Mouse (Mus musculus) embryo, embryonic 11 days (tissue): ENCODE data around the gene Pltp.

Source experiments
- DNase-seq: peaks from one replicate; pipeline ENCODE4 v3.0.0-alpha.2; 2015

Pltp gene

DNA sequence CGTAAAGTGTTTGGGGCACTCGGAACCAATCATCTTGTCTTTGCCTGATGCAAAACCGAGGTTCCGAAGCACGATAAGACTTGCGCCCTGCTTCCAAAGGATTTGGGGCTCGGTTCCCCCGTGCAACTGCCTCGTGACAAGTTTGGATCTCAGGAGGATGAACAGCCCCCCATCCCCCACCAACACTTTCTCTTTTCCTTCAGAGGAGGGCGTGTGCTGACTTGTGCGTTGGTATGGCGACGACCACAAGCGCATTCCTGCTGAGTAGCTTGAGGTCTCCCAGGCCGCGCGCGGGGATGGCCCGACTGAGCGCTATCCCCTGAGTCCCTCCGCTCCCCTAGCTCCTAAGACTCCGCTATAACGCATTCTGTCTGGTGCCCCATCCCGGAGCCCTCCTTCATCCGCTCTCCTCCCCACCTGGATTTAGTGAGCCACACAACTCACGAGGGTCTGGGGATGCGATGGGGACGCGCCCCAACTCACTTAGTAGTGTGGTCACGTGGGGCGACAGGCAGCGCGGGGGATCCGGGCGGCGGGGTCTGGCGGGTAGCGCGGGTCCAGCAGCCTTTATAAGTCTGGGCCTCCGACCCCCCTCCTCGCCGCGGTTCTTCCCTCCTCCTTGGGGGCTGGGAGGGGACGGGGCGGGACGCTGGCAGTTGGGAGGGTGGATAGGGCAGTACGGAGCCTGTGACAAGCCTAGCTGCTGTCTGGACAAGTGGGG lies at the start of gene Pltp:
Gene Pltp (minus strand): TSS at position 611 of the 721 bp plus-strand sequence.
- peak; percentile 84 for DNase-seq

DNA sequence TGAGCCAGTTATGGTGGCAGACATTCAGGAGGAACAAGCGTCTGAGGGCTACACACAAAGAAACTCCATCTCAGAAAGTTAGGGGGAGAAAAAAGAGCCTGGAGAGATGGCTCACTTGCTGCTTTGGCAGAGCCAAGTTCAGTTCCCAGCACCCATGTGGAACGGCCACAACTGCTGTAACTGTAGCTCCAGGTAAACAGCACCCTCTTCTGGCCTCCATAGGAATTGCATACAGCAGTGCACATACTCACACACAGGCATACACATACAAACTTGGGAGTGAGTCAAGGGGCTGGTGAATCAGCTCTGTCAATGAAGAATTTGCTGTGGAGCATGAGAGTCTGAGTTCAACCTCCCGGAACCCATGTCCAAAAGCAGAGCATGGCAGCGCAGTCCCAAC lies 48.6 kb upstream of the Pltp start:
- no peak for DNase-seq

DNA sequence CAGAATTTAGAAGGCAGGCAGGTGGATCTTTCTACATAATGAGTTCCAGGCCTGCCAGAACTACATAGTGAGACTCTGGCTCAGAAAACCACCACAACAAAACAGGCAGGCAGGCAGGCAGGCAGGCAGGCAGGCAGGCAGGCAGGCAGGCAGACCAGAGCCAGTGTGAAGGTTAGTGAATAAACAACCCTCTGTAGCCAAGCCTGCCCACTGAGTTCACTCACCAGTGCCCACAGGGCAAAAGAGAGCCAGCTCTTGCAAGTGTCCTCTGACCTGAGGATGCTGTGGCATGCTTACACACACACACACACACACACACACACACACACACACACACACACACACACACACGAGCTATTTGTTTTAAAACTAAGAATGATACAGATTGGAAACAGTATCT lies 46.0 kb upstream of the Pltp start:
- DNase-seq: no peak

DNA sequence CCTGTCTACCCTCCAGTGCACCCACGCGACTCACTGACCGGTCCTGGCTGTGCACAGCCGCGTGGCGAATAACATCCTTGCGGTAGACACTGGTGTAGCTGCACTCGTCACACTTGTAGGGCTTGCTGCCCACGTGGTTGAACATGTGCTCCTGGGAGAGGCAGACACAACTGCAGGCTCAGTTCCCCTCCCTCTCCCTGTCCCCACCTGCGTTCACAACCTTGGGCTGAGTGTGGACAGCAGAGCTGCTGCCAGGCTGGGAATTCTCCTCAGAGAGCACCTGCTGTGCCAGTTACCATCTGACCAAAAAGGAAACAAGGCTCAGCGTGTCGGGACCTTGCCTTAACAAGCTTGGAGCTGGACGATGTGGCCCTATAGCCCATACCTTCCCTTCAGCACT lies 43.9 kb upstream of the Pltp start:
- no peak for DNase-seq

DNA sequence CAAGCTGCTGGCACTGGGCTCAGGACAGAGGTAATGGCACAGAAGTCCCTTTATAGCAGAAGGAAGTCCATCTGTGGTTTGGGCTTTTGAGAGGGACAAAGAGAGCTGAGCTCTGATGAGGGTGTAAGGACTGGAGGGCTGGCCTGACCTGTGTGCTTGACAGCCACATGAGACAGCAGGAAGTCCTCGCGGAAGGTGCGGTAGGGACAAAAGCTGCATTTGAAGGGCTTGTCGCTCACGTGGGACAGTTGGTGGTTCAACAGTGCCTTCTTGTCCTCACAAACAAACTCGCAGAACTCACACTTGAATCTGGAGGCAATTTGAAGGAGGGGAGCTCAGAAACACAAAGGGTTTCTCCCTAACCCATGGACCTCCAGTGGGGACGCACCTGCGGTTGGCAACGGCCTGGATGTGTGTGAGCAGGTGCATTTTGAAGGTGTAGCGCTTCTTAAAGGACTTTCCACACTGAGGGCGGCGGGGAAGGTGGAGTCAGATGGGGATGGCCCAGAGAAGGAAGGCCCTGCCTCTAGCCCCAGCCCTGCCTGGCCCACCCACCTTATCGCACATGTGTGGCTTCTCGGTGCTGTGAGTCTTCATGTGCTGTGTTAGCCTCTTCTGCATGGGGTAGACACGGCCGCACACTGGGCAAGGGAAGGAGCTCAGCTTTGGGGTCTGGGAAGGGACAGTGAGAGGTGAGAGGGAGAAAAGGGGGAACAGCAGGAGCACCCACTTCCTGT lies 42.4 kb upstream of the Pltp start:
- no peak for DNase-seq

DNA sequence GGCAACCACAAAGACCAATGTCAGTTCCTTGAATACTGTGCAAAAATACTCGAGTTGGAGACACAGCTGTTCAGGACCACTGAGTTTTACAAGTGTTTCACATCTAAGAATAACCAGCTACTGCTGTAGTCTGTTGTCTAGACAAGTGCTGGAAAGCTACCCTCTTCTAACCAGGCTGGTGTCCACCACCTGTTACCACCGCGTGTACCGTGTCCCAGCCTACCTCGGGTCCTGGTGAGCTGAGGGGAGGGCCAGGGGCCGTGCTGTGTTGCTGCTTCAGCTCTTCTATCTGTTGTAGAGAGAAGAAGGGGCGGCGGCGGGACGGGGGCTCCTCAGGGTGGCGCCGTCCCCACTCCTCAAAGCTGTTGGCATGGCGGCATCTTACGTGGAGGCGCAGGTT lies 41.5 kb upstream of the Pltp start:
- no peak for DNase-seq

DNA sequence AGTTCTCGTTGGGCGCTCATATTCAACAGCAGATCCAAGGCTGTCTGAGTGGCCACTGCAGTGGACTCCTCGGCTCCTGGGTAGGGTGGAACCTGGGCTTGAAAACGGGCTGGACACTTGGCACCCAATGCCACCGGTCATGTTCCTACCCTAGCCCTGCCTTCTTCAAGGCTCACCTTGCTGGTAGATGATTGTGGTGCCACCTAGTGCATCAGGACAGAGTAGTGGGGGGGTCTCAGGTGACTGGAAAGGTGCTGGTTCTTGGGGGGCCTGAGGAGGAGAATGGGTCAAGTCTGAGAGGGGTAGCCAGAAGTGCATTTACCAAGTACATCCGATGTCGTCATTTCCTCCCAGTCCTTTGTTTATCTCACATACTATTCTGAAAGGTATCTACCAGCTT lies 40.5 kb upstream of the Pltp start:
- DNase-seq: no peak

DNA sequence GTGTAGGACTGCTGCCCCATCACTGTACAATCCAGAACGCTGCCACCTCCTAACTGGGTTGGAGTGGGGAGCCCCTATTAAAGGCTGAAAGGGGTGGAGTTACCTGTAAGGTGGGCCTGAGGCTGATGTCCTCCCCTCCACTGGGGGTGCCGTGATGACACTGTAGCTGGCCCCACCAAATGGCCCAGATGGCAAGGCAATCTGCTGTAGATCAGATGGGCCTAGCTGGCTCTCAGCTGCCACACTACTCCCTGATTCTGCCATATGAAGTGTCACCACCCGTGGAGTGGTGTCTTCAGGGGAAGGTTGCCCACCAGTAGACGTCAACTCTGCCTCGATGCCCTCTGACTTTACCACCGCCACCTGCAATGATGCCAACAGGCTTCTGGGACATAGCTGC lies 38.4 kb upstream of the Pltp start:
- no peak for DNase-seq

DNA sequence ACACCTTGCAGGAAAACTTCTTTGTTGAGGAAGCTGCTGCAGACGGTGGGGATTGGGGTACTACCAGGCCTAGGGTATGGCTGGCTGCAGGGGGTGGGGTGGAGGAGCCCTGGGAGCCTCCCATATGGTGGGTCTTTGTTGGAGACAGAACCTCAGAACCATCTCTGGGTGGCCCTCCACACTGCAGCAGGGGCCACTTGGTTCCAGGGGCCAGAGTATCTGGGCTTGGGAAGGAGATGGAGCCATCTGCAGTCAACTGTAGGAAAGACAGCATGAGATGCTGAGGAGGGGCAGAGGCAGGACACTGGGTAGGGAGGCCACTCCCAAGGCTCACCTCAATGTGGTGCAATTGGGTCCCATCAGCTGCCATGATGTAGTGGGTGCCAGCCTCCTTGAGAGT lies 37.1 kb upstream of the Pltp start:
- DNase-seq: no peak

DNA sequence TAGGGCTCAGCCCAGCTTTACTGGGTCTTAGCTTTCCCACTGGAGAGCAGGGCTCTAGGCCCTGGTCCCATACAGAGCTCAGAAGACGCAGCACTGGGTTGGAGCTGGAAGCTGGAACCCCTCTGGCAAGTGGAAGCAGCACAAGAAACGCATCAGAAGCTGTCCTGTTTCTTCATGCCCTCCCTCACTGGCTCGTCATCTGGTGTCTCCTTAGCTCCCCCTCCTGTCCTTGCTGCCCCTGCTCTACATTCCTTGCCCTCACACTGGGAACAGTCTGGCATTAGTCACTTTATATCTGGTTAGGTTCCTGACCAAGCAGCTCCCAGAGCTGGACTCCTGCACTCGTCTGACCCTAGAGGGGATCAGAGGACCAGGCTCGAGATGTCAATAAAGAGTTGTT lies 36.5 kb upstream of the Pltp start:
- DNase-seq: no peak

DNA sequence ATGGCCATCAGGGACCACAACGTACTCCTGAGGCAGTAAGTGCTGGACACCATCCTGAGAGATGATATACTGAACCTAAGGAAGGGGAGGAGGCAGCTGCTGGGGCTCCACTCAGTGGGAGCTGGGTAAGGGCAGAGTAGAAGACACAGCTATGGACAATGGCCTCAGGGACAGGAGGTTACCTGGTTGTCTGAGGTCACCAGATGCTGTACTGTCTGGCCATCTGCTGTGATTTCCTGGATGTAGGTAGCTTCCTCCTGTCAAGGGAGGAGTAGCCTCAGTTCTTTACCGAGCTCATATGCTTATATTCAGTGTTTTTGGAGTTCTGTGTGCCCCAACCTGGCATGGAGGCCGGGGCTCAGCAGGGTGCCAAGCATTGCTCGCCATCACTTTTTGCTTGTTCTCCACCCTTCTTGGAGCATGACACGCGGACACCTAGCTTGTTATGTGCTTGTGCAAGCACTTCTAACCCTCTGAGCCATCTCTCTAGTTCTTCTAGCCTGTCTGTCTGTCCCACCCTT lies 35.2 kb upstream of the Pltp start:
- DNase-seq: no peak

DNA sequence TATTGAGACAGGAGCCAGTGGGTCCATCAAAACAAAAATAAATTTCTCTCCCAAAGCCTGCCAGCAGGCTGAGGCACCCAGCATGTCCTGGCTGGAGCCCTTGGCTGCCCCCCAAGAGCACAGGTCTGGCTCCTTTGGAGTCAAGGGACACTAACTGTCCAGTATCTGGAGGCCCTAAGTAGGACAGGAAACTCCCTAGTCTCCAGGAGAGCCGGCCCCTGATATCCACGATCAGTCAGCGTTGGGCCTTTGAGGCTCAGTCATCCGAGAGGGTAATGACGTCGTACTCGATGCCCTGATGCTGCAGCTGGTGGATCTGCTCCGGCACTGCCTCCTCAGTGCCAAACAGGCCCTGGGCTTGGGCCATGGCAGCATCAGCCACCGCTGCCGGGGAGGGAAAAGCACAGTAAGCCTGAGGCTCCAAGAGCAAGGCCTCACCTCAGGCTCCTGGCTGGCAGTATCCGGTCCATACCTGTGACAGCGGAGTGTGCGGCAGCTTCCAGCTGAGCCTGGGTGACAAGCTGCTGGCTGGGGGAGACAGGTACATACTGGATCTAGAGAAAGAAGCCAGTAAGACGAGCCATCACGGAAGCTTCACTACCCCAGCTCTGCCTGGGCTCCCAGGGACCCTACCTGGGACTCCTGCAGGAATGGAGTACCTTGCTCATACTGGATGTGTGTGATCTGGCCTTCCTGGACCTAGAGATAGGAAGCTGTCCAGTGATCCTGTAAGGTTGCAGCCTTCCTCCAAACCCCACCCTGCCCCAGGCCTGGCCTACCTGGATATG lies 34.6 kb upstream of the Pltp start:
- DNase-seq: no peak

DNA sequence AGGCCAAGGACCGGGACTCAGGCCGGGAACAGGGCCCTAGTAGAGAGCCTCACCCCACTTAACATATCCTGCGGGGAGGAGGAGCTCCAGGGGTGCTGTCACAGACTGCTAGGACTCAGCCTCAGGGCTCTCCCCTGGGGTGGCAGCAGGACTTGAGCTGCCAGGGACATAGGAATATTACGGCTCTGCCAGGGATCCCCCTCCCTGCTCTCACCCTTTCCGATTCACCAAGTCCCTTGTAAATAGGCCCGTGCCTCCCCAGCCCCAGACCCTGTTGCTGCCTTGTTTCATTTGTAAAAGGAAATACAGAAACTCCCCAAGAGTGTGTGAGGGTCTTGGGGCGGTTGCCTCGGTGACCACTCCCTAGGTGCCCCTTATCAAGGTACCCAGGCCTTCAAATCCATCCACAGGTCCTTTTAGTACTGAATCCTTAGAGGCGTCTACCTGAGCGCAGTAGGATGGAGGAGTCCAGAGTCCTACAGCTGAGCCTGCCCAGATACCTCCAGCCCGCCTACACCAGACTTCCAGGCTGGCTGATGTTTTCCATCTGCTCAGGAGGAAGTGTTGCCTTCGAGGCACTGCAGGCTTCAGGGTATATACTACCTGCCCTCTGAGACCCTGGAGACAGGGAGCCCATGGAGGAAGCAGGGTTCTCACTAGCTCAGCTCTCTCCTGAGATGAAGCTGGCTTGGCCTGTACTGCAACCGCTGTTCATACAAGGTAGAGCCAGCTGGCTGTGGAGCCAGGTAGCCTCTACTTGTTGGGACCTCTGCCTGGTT lies 33.7 kb upstream of the Pltp start:
- DNase-seq: no peak

DNA sequence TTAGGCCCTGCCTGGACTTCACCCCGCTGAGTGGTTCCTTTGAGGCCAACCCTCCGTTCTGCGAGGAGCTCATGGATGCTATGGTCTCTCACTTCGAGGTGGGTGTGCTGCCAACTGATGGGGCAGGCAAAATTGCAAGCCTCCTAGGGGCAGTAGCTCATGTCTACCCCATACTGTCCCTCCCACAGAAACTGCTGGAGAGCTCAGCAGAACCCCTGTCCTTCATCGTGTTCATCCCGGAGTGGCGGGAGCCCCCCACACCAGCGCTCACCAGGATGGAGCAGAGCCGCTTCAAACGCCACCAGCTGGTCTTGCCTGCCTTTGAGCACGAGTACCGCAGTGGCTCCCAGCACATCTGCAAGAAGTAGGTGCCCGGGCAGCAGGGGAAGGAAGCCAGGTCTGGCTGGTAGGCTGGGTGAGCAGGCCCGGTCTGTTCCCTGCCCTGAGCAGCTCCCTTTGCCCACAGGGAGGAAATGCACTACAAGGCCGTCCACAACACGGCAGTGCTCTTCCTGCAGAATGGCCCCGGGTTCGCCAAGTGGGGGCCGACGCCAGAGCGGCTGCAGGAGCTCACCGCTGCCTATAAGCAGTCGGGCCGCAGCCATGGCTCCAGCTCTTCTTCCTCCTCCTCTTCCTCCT lies 33.0 kb upstream of the Pltp start:
- DNase-seq: no peak

DNA sequence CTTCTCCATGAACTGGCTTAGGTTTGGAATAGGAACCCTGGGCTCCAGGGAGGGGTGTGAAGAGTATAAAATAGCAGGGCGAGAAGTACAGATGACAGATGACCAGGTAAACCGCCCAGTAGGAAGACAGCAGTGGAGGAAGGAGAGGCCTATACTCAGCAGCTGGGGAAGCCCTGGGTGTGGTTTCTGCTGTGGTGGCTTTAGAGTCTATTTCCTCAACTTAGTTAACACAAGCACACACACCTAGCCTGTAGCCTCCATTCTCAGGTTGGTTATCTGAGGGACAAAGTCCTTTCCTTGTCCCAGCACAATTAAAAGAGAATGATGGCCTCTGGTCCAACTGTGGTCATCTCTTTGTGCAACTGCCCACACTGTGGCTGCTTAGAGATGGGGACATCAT lies 32.4 kb upstream of the Pltp start:
- DNase-seq: no peak

DNA sequence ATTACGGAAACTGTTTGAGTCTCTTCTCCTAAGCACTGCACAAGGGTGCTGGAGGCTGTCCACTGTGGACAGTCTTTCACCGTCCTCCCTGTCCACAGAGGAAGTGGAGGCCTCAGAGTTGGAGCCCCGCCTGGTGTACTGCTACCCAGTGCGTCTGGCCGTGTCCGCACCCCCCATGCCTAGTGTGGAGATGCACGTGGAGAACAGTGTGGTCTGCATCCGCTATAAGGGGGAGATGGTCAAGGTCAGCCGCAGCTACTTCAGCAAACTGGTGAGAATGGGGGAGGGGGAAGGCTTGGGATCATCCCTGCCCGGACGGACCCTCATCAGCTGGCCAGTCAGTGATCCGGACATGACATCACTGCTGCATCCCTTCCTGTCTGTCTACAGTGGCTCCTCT lies 31.5 kb upstream of the Pltp start:
- DNase-seq: no peak

DNA sequence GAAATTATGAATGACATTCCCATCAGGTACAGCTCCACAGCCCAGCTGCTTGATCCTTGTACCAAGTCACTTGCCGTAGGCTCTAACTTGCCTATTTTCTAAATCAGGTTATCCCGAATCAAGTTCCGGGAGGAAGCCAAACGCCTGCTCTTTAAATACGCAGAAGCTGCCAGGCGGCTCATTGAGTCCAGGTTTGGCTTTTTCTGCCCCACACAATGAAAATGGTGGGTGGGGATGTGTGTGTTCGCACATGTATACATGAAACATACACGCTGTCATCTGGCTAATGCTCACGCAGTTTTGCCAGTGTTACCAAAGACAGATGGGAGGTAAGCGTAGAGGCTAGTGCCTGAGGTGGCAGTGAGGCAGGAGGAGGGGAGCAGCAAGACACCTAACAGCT lies 29.1 kb upstream of the Pltp start:
- no peak for DNase-seq

DNA sequence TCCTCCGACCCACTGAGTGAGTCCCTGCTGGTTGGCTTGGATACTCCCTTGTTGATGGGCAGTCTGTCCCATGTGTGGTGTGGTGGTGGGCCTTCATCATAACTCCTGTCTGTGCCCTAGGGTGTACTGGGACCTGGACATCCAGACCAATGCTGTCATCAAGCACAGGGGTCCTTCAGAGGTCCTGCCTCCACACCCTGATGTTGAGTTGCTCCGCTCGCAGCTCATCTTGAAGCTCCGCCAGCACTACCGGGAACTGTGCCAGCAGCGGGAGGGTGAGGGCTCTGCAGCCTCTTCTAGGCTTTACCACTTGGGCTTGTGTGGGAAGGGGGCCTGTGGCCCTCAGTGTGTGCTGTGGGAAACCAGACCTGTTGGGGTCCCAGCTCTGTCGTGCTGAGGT lies 28.3 kb upstream of the Pltp start:
- DNase-seq: no peak

DNA sequence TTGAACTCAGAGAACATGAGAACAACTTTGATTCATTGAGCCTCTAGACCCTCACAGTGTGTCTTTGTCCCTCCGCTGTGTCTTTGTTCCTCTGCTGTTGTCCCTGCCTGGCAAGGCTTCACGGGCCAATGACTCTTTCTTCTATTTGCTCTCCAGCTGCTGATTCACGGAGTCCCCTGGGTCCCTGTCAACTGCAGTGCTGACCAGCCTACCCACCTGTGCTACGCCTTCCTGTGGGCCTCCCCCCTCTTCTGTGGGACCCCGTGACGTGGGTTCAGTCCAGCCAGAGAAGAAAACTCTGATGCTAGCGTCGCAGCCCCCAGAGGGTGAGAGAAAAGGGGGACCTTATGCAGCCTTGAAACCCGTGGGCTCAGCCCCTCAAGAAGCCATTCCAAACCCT lies 25.1 kb upstream of the Pltp start:
- DNase-seq: peak; percentile 43

DNA sequence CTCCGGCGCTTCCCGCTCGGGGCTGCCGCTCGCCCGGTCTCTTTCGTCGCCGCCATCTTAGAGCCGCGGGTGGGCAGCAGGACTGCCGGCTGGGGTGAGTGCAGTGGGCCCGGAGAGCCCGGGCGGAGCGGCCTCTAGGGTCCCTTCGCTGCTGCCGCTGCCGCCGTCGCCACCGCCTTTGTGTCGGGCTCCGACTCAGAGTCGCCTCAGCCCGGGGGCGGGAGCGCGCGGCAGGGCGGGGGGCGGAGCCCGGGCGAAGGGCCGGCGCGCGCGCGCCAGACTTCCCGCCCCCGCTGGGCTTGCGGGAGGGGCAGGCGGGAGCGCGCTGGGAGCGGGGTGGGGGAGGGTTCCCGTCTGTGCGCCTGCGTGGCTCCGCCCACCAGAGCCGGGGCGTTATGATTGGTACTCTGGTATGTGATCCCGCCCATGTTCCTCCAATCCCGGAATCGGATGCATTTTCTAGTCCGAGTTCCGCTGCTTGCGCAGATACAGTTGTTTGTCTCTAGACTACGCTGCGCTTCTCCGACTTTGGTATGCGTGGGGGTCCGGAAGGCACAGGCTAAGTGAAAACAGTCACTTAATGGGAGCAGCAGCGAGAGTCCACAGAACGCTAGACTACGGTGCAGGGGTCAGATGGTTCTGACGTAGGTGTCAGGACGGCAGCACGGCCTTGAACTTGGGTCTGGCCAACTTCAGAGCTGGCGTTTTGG lies 22.2 kb upstream of the Pltp start:
- DNase-seq: peak; percentile 97

DNA sequence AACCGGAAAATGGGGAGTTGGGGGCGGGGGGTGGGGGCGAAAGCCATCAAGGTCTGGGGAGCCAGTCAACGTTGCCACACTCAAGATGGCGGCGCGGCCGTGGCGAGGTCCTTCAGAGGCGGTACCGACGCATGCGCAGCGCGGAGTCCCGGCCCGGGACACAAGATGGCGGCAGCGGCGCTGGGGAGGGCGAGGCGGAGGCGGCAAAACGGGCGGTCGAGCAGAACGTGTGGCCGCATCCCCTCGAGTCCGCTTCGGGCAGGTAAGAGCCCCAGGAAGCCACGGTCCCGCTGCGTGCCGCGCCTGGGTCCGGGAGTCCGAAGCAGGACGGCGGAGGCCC lies 21.7 kb upstream of the Pltp start, which contains the start of gene Pcif1:
Gene Pcif1 (plus strand): TSS at position 77 of the 340 bp plus-strand sequence.
- DNase-seq: peak; percentile 94
